Mouse (Mus musculus) left cerebral cortex, postnatal 4 days (tissue): ENCODE data around the gene Gm20521. TPM values are rescaled to one million over a fixed set of nuclear protein-coding genes. Genes with fewer than 3 reads are reported as not detected.

Experiments
- DNase-seq: peaks from one replicate; pipeline ENCODE4 v3.0.0-alpha.2; 2022
- intact Hi-C: fragments of 180-260 bp; cut with DNase I; formaldehyde crosslinking; loops from one replicate; pipeline ENCODE4 v1.15.1; 2025
- total RNA-seq, 2 experiments: library from RNA; stranded (reverse); gene quantifications; 2 replicates each; pipeline ENCODE4 v1.2.3; 2021

The Gm20521 gene
- not detected for total RNA-seq

DNA sequence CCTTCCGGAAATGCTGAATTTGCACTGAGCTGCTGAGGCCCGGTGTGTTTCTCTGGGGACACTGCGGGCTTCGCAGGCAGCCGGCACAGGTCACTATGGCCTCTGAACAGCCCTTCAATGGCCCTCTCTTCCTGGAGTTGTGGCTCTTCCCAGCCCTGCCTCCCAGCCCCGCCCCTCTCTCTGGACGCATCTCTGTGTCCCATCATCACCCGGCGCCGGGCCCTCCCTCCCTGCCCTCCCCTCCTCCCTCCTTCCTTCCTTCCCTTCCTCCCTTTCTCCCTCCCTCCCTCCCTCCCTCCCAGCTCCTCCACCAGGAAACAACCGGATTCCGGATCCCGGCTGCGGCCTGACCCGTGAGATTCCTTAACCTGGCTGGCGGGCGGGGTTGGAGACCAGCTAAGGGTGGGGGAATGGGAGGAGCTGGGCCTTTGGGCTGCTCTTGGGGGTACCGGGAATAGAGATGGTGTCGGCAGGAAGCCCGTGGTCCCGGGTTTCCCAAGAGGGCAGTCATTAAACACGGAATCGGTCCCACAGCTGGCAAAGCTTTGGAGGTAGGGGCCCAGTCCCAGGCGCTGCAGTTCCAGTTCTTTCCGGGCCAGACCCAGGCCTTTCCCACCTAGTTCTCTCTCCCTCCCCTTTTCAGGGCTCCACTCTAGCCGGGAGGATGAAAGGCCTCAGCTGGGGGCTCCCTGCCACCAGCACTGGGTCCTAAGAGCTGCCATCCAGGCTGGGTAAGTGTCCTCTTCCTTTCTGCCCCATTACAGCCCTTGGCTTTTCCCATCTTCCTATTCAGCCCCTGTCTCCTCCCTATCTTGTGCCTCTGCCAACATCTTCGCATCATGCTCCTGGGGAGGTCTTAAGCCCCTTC is at the start of gene Gm20521, which contains the start of gene Bcl2l2:
Gene Gm20521, plus strand, starts transcription at position 288 of the 868 bp plus-strand sequence.
Gene Bcl2l2, plus strand, starts transcription at position 224 of the 868 bp plus-strand sequence.
- peak; percentile 93 for DNase-seq
- intact Hi-C loops = no loop called here

DNA sequence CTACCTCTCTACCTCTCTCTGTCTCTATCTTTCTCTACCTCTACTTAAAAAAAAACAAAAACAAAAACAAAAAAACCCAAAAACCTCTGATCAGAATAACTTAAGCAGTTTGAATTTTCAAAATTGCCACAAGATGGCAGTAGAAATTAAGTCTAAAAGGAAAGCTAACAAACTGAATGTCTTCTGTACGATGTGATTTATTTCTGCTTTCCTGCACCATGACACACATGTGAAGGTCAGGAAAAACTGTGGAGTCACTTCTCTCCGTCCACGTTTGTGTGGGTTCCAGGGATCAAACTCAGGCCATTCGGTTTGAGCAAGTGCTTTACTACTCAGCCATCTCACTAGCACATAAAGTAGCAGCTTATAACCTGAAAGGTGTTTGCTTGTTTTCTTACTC is 39.8 kb upstream of the Gm20521 start:
- DNase-seq = no peak
- intact Hi-C loops = no loop called here

DNA sequence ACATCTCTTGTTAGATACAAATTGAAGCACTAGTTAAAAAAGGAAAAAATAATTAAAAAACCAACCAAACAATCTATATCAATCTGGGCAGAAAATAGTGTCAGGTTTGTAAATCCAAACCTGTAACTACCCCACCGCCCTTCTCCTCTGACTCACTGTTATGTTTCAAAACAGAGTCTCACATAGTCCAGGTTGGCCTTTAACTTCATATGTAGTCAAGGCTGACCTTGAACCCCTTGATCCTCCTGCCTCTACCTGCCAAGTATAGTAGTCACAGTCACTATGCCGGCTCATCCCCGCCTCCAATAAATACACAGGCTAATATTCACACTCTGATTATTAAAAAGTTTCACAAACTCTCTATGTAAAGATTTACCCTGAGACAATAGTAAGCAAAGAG is 27.5 kb upstream of the Gm20521 start:
- intact Hi-C loops = no loop called here
- DNase-seq = no peak

DNA sequence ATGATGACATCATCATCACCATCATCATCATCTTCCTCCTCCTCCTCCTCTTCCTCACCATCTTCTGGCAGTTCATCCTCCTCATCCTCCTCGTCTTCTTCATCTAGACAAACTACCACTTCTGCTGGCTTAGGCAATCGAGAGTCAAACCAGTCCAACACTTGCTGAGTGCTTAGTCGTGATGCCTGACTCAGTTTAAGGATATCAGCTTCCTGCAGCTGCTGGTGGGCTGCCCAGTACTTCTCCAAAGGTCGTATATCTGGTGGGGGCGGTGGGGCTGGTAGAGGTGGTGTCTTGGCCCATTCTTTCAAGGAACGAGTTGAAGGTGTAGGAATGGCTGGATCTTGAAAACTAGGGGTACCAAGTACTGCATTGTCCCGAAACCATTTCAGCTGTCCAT is 26.5 kb upstream of the Gm20521 start:
- DNase-seq = no peak
- intact Hi-C loops = no loop called here

DNA sequence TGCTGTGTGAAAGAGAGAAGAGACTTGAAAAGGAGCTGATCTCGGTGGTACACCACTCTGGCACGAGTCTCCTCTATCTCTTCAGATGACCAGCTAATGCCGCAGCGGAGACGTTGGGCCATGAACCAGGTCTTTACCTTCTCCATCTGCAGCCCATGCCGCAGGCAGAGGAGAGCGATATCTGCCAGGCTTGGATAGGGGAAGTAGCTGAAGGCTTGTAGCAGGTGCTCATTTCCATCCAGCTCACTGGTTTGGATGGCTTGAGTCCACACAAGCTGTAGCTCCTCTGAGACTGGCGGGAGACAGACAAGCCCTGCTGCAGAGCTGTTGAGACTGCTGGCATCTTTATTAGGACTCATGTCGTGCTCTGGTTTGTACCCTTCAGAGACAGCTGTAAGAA is 25.4 kb upstream of the Gm20521 start:
- intact Hi-C loops = no loop called here
- peak; percentile 57 for DNase-seq

DNA sequence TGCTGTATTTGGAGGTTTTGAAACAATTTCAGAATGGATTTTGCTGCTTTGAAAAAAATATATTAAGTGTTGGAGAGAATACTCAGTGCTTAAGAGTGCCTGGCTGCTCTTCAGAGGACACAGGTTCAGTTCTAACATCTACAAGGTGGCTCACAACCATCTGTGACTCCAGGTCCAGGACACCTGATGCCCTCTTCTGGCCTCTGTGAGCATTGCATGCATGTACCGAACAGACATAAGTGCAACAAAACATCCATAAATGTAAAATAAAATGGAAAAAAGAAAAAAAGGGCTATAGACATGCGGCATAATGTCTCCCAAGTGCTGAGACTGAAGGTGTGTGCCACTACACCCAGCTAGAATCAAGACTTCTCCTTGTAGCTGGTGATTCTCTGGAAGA is 22.7 kb upstream of the Gm20521 start:
- peak; percentile 65 for DNase-seq
- intact Hi-C loops = no loop called here

DNA sequence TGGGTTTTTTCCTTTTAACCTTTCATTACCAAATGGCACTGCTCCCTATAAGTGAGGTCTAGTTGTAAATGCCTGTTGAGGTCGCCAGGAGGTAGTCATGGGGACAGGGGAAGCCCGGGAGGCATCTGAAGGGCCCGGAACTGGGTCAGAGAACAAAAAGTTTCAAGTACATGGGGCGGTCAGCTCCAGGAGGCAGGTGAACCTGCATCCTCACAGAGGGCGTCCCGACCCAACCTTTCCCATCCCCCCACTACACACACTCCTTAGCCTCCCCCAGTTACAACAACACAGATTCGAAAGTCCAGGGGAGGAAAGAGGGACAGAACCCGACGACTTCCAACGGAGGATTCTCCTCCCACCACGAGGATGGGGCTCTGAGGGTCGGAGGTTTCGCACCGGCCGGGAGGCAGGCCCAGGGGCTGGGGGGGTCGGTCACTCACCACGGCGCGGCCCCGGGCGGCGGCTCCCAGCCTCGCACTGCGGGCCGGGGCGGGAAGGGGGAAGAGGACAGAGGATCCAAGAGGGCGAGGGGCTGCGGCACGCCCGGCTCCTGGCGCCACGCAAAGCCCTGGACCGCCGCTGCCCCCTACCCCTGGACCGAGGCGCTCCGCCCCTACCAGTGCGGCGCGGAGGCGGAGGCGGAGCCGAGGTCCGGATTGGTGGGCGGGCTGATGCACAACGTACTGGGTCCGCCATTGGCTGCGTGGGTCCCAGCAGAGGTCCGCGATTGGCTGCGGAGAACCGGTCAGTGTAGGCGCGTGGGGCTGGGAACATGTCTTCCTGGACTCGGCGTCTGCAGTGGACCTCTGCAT is 19.5 kb upstream of the Gm20521 start:
- DNase-seq = peak; percentile 95
- intact Hi-C loops = no loop called here

DNA sequence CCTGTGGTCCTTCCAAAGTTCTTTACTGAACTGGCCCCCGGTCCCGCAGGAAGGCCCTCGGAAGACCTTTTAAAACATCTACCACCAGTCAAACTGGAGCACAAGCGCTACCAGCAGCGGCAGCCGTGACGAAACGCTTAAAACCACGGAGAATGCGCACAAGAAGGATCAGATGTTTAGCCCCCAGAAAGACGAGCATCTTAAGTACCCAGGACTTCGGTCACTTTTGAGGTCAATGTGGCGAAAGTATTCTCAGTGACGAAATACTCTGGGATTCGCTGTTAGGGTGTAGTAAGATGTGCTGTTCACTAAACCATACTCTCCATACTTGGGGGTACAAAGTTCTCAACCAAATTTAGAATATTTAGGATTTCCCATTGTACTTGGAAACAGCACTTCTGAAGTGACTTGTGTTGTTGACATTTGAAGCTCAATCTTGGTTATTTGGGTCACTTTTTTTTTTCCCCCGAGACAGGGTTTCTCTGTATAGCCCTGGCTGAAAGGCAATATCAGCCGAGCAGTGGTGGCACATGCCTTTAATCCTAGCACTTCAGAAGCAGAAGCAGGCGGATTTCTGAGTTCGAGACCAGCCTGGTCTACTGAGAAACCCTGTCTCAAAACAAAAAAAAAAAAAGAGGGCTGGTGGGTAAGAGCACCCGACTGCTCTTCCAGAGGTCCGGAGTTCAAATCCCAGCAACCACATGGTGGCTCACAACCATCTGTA is 18.8 kb upstream of the Gm20521 start:
- intact Hi-C loops = no loop called here
- DNase-seq = no peak

DNA sequence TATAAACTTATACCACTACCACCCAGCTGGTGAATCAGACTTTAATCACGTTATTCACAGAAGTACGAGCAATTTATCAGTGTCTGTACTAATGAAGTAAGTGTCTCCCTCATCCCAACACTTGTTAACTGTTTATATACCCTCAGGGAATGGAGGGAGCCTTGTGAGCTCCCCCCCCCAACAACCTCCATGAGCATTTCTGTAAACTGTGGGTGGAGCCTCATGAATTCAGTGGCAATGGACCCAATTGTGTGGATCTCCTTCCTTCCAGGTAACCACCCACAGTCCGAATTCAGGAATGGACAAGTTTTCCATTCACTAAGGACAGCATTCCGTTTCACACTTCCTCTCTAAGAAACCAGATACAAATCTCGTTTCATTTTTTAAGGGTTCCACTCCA is 17.6 kb upstream of the Gm20521 start:
- no peak for DNase-seq
- intact Hi-C loops = no loop called here

DNA sequence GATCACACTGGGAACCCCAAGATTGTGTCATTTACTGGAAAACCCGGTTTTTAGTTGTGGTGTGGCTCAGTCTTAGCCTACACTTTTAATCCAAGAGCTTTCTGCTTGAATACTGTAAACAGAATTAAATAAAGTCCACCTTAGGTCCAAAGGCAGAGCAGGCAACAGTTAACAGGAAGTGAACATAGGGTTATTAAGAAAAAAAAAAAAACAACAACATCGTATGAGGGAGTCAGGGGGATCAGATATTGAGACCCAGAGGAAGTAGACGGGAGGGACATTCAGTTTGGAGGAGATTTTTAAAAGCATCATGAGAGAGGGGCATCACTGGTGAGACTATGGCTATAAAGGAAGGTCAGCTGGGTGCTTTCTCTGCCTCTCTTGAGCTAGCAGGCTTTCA is 17.0 kb upstream of the Gm20521 start:
- no peak for DNase-seq
- intact Hi-C loops = no loop called here

DNA sequence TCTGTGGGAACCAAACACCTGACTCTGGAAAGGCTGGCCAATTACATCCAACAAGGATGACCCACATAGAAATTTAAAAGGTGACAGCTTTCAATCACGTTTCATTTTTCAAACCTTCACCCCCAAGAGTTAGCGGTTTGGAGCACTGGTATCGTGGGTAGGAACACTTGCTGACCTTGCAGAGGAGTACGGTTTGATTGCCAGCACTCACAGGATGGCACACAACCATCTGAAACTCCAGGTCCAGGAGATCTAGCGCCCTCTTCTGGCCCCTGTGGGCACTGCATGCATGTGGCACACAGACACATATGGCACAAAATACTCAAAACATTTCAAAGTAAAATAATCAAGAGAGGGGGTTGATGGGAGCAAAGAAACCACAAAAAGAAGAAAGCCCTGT is 16.3 kb upstream of the Gm20521 start:
- no peak for DNase-seq
- intact Hi-C loops = no loop called here

DNA sequence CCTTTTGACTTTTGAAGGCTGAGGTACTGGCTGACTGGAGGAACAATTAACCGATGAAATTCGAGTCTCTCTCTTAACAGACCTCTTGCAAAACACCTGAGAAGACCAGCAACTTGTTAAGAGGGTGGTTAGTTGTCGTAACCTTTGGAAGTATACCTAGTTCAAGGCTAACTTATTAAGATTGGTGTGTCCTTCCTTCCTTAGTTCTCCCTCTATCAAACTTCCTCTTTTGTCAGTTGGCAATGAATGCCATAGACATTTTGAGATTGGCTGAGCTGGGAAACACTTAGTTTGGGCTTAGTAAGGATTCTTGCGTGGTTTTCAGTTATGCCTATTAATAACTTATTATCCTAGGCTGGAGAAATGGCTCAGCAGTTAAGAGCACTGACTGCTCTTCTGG is 15.2 kb upstream of the Gm20521 start:
- DNase-seq = no peak
- intact Hi-C loops = no loop called here

DNA sequence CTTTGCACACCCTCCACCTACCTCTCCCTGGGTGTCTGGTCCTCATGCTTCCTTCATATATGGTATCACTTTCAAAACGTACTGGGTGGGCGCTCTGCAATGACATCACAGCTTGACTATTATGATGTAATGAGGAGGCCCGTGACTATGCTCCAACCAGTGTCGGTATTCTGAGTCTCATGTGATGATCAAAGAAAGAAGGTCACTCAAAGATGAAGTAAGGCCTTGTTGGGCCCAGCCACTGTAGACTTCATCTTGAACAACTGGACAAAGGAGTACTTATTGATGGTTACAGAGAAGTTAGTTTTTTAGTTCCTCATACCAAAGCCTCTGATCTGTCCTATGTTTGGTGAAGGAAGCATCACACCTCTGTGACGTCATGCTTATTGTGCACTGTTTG is 12.4 kb upstream of the Gm20521 start, which contains the start of gene Homez:
Gene Homez, minus strand, starts transcription at position 101 of the 400 bp plus-strand sequence.
- no peak for DNase-seq
- intact Hi-C loops = no loop called here

DNA sequence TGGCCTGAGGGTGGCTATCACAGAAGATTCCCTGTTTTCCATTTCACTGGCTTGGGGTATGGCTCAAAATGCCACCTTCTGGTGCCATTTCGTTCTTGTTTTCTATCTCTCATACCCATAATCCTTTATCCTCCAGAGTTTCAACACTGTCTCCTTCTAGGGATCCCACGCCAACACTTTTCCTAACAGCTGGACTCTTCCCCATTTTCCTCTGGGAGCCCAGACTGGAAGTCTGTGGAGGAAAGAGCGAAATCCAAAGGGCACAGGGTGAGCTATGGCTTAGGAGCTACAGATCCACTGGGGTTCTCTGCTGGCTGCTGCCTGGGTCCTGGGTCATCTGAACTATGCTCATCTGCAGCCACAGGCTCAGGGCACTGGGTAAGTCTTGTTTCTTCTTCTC is 9.1 kb upstream of the Gm20521 start:
- intact Hi-C loops = no loop called here
- DNase-seq = no peak

DNA sequence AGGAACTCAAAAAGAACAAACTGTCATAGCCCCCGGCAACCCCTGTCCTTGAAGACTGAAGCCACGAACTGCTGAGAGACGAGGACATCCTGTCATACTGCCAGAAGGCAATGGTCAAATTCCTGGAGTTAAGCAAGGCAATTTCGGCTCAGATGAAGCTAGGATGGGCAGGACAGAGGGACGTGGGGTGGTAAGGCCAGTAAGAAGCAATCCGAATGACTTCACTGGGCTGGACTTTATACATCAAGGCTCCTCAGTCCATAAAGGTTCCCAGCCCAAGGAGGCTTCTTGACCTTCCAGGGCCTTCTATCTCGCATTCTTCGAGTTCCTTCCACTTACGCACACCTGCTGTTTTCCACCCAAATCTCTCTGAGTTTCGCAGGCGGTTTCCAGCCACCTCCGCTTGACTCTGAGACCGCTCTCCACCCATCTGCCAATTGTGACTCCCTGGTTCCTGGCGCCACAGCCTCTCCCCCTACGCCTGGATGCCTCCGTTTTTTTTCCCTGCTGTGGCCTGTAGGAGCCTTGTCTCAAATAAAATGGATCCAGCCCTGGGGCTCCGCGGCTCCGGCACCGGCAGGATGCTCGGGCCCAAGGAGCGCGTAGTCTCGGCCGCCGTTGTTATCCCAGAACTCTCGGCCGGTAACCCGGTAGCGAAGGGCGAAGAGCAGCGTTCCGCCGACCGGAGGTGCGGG is 7.2 kb upstream of the Gm20521 start:
- peak; percentile 63 for DNase-seq
- intact Hi-C loops = no loop called here

DNA sequence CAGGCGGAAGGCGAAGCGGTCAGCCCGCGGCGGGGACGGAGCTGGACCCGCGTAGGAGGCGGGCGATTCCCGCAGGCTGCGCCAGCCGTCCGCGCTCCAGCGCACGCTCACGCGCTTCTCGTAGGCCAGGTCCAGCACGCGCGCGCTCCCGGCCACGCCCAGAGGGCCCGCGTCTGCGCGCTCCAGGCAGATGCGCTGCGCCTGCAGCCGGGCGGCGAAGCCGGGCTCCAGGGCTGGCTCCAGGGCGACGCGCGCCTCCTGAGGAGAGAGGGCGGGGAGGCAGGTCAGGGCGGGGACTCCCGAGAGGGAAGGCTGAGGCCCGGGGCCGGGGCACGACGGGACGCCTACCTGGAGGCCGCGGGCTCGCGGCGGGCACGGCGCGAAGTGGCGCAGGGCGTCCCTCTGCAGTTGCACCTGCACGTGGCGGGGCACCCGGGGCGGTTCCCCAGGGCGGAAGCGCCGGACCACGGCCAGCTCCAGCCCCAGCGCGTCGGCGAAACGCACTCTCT is 6.6 kb upstream of the Gm20521 start:
- peak; percentile 93 for DNase-seq
- intact Hi-C loops = no loop called here

DNA sequence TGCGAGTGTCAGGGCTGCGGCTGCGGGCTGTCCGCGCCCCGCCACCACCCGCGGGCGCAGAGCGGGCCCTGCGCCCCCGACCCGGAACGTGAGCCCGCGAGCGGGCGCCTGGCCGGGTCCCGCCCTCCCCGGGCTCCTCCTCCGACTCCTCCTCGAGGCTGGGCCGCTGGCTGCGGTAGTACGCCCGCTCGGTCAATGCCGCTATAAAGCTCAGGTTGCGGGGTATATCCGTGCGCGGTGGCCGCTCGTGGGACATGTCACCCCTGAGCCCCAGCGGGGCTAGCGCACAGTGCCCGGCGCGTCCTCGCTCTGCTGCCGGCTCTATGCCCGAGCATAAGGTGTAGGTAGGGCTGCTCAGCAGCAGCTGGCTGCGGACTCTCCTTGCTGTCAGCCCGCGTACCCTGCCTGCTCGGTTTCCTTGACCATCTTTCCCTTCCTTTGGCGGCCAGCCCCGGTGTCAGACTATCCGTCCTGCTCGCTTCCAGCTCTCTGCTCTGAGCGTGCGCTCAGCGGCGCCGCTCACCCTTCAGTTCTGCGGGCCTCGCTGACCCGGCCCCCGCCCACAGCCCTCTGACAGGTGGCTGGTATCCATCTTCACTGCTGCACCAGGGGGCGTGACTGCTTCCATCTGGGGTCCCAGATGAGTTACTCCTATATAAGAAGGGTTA is 6.1 kb upstream of the Gm20521 start, which contains the start of gene Ppp1r3e:
Gene Ppp1r3e, minus strand, starts transcription at position 503 of the 668 bp plus-strand sequence.
- peak; percentile 75 for DNase-seq
- intact Hi-C loops = no loop called here

DNA sequence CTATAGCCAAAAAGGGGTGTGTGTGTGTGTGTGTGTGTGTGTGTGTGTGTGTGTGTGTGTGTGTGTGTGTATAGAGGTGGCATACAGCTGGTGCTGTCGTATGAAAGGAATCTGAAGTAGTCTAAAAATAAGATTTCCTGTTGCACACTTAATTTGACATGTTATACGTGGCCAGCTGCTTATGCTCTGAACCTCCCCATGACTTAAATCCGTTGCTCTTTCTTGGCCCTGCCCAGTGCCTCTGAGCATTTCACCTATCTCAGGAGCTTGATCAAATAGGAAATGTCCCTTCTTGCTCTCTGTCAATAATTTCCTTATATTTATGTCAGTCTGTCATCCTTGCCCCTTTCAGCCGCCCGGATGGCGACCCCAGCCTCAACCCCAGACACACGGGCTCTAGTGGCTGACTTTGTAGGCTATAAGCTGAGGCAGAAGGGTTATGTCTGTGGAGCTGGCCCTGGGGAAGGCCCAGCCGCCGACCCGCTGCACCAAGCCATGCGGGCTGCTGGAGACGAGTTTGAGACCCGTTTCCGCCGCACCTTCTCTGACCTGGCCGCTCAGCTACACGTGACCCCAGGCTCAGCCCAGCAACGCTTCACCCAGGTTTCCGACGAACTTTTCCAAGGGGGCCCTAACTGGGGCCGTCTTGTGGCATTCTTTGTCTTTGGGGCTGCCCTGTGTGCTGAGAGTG is 926 bp downstream of the Gm20521 start:
- no peak for DNase-seq
- intact Hi-C loops = no loop called here

DNA sequence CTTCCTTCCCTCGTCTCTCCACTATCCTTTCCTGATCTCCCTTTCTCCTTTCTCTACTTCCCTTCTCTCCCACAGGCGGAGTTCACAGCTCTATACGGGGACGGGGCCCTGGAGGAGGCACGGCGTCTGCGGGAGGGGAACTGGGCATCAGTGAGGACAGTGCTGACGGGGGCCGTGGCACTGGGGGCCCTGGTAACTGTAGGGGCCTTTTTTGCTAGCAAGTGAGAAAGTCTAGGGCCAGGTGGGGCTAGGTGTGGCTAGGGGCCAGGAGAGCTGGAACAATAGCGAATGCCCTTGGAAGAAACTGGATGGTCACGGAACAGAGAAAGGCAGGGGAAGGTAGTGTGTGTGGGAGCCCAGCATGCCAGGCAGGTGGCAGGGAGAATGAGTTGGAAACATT is 2.1 kb downstream of the Gm20521 start:
- intact Hi-C loops = no loop called here
- DNase-seq = no peak
